Mouse (Mus musculus): ENCODE results near the gene Ino80. TPM values are rescaled to one million over a fixed set of nuclear protein-coding genes. Genes with fewer than 3 reads are reported as not detected.

Gene Ino80
- polyA plus RNA-seq, 1 experiment = not detected

- Histone ChIP-seq H3K27ac (ENCODE audit: insufficient read depth, low read depth, low read length) (no peak overlapping the region), H3K4me3 (ENCODE audit: insufficient read depth, low read depth, low read length) (no peak overlapping the region), H3K4me1 (ENCODE audit: control insufficient read depth, insufficient read depth, low read length) (no peaks in the 10 kb centered on the region)
- no peak for TF ChIP-seq POLR2A (IDR thresholded peaks at IDR 0.05; ENCODE audit: insufficient read depth, low read depth, low read length)
Measured at GRCm38 (mm10) chr2:119408733-119409132, 68.8 kb downstream of the Ino80 start.

- H3K4me3 ChIP-seq (ENCODE audit: insufficient read depth, low read depth, low read length) = no peak overlapping the region
- TF ChIP-seq CTCF (IDR thresholded peaks at IDR 0.05; ENCODE audit: insufficient read depth, low read depth, low read length) (no peak), POLR2A (IDR thresholded peaks at IDR 0.05; ENCODE audit: insufficient read depth, low read depth, low read length) (no peak)
- H3K27ac ChIP-seq (ENCODE audit: insufficient read depth, low read depth, low read length) = no peak overlapping the region
- no peaks in the 10 kb centered on the region for H3K4me1 ChIP-seq (ENCODE audit: control insufficient read depth, insufficient read depth, low read length)
- WGBS = 37% methylated on average over 8 of the region's 8 CpGs
Measured at GRCm38 (mm10) chr2:119408278-119408677, 69.2 kb downstream of the Ino80 start.

GRCm38 (mm10) chr2:119399313-119399712, 78.2 kb downstream of the Ino80 start:
- TF ChIP-seq POLR2A (IDR thresholded peaks at IDR 0.05; ENCODE audit: insufficient read depth, low read depth, low read length) (no peak), CTCF (IDR thresholded peaks at IDR 0.05; ENCODE audit: insufficient read depth, low read depth, low read length) (no peak)
- no peaks in the 10 kb centered on the region for H3K4me1 ChIP-seq (ENCODE audit: control insufficient read depth, insufficient read depth, low read length)
- no peak overlapping the region for H3K4me3 ChIP-seq (ENCODE audit: insufficient read depth, low read depth, low read length)
- H3K27ac ChIP-seq (ENCODE audit: insufficient read depth, low read depth, low read length) = no peak overlapping the region

- TF ChIP-seq POLR2A (IDR thresholded peaks at IDR 0.05; ENCODE audit: insufficient read depth, low read depth, low read length) (no peak), CTCF (IDR thresholded peaks at IDR 0.05; ENCODE audit: insufficient read depth, low read depth, low read length) (no peak)
- H3K4me3 ChIP-seq (ENCODE audit: insufficient read depth, low read depth, low read length) = no peak overlapping the region
- no peaks in the 10 kb centered on the region for H3K4me1 ChIP-seq (ENCODE audit: control insufficient read depth, insufficient read depth, low read length)
- no peak overlapping the region for H3K27ac ChIP-seq (ENCODE audit: insufficient read depth, low read depth, low read length)
- 91% methylated on average over 1 of the region's 1 CpGs for WGBS
Measured at GRCm38 (mm10) chr2:119398665-119399064, 78.8 kb downstream of the Ino80 start.

GRCm38 (mm10) chr2:119398252-119398651, 79.2 kb downstream of the Ino80 start:
- Histone ChIP-seq H3K4me1 (ENCODE audit: control insufficient read depth, insufficient read depth, low read length) (no peaks in the 10 kb centered on the region), H3K27ac (ENCODE audit: insufficient read depth, low read depth, low read length) (no peak overlapping the region), H3K4me3 (ENCODE audit: insufficient read depth, low read depth, low read length) (no peak overlapping the region)
- WGBS = 87% methylated on average over 5 of the region's 5 CpGs
- TF ChIP-seq POLR2A (IDR thresholded peaks at IDR 0.05; ENCODE audit: insufficient read depth, low read depth, low read length) = no peak
- TF ChIP-seq CTCF (IDR thresholded peaks at IDR 0.05; ENCODE audit: insufficient read depth, low read depth, low read length) = no peak

GRCm38 (mm10) chr2:119389992-119390391, 87.5 kb downstream of the Ino80 start:
- H3K4me3 ChIP-seq (ENCODE audit: insufficient read depth, low read depth, low read length) = no peak overlapping the region
- 94% methylated on average over 4 of the region's 4 CpGs for WGBS
- TF ChIP-seq CTCF (IDR thresholded peaks at IDR 0.05; ENCODE audit: insufficient read depth, low read depth, low read length) (no peak), POLR2A (IDR thresholded peaks at IDR 0.05; ENCODE audit: insufficient read depth, low read depth, low read length) (no peak)
- H3K4me1 ChIP-seq (ENCODE audit: control insufficient read depth, insufficient read depth, low read length) = no peaks in the 10 kb centered on the region
- no peak overlapping the region for H3K27ac ChIP-seq (ENCODE audit: insufficient read depth, low read depth, low read length)

GRCm38 (mm10) chr2:119388266-119388665, 89.2 kb downstream of the Ino80 start:
- no peak for TF ChIP-seq CTCF (IDR thresholded peaks at IDR 0.05; ENCODE audit: insufficient read depth, low read depth, low read length)
- no peak for TF ChIP-seq POLR2A (IDR thresholded peaks at IDR 0.05; ENCODE audit: insufficient read depth, low read depth, low read length)
- no peaks in the 10 kb centered on the region for H3K4me1 ChIP-seq (ENCODE audit: control insufficient read depth, insufficient read depth, low read length)
- H3K4me3 ChIP-seq (ENCODE audit: insufficient read depth, low read depth, low read length) = no peak overlapping the region
- 70% methylated on average over 1 of the region's 1 CpGs for WGBS
- H3K27ac ChIP-seq (ENCODE audit: insufficient read depth, low read depth, low read length) = no peak overlapping the region

- no peak overlapping the region for H3K27ac ChIP-seq (ENCODE audit: insufficient read depth, low read depth, low read length)
Measured at GRCm38 (mm10) chr2:119379455-119379854, 98.0 kb downstream of the Ino80 start.

GRCm38 (mm10) chr2:119377826-119378225, 99.7 kb downstream of the Ino80 start:
- WGBS = 29% methylated on average over 3 of the region's 3 CpGs
- TF ChIP-seq CTCF (IDR thresholded peaks at IDR 0.05; ENCODE audit: insufficient read depth, low read depth, low read length) (no peak), POLR2A (IDR thresholded peaks at IDR 0.05; ENCODE audit: insufficient read depth, low read depth, low read length) (no peak)
- no peaks in the 10 kb centered on the region for H3K4me1 ChIP-seq (ENCODE audit: control insufficient read depth, insufficient read depth, low read length)

More at GRCm38 (mm10) chr2:119379455-119379854, 98.0 kb downstream of the Ino80 start:
- no peaks in the 10 kb centered on the region for H3K4me1 ChIP-seq (ENCODE audit: control insufficient read depth, insufficient read depth, low read length)
- WGBS = 74% methylated on average over 3 of the region's 3 CpGs
- no peak for TF ChIP-seq POLR2A (IDR thresholded peaks at IDR 0.05; ENCODE audit: insufficient read depth, low read depth, low read length)
- no peak overlapping the region for H3K4me3 ChIP-seq (ENCODE audit: insufficient read depth, low read depth, low read length)

GRCm38 (mm10) chr2:119377286-119377685, 100.2 kb downstream of the Ino80 start:
- Histone ChIP-seq H3K4me1 (ENCODE audit: control insufficient read depth, insufficient read depth, low read length) (no peaks in the 10 kb centered on the region), H3K27ac (ENCODE audit: insufficient read depth, low read depth, low read length) (no peak overlapping the region), H3K4me3 (ENCODE audit: insufficient read depth, low read depth, low read length) (no peak overlapping the region)
- TF ChIP-seq POLR2A (IDR thresholded peaks at IDR 0.05; ENCODE audit: insufficient read depth, low read depth, low read length) (no peak), CTCF (IDR thresholded peaks at IDR 0.05; ENCODE audit: insufficient read depth, low read depth, low read length) (no peak)
- 43% methylated on average over 9 of the region's 9 CpGs for WGBS

More at GRCm38 (mm10) chr2:119377826-119378225, 99.7 kb downstream of the Ino80 start:
- no peak overlapping the region for H3K27ac ChIP-seq (ENCODE audit: insufficient read depth, low read depth, low read length)
- H3K4me3 ChIP-seq (ENCODE audit: insufficient read depth, low read depth, low read length) = no peak overlapping the region

Data from olfactory bulb, adult 2 months (tissue).